Mouse (Mus musculus): ENCODE measurements around the gene Sf1. TPM values are rescaled to one million over a fixed set of nuclear protein-coding genes. Genes with fewer than 3 reads are reported as not detected.

Sf1 gene
- polyA plus RNA-seq, 1 experiment: 220 TPM

DNA sequence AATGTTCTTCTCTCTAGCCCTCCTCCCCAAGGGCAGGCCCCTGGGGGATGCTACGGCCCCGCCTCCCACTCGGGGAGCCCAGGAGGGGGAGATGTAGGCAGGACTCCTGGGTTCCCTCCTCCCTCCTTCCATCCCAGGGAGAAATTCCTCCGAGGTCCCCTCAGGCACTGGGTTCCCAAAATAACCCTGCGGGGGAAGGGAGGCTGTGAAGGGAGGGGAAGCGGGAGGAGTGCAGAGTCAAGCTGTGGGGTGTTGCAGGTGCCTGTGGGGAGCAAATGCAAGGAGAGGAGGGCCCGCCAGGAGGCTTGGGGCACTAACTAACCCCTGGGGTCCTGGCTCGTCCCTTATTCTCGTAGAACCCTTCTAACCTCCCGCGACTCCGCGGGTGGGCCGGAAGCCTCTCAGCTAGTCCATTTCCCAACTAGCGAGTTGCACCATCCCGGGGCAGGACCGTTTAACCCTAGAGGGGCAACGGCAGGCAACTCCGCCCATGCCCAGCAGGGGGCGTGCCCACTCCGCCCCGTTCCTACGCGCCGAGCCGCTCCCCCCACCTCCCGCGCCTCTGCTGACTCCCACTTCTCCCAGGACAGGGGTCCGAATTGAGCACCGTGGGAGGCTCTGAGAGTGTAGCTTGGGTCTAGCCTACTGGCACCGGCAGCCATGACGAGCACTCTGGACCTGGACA, 37.8 kb downstream of the Sf1 start:
- peak; percentile 46 for DNase-seq (ENCODE audit: low read depth)
- TF ChIP-seq POLR2A (IDR thresholded peaks at IDR 0.05; ENCODE audit: borderline replicate concordance, extremely low read depth, insufficient read depth, insufficient read length, poor library complexity, severe bottlenecking) (no peak), CTCF (IDR thresholded peaks at IDR 0.05; ENCODE audit: borderline replicate concordance, extremely low read depth, insufficient read depth, insufficient read length) (peak; percentile 83)

DNA sequence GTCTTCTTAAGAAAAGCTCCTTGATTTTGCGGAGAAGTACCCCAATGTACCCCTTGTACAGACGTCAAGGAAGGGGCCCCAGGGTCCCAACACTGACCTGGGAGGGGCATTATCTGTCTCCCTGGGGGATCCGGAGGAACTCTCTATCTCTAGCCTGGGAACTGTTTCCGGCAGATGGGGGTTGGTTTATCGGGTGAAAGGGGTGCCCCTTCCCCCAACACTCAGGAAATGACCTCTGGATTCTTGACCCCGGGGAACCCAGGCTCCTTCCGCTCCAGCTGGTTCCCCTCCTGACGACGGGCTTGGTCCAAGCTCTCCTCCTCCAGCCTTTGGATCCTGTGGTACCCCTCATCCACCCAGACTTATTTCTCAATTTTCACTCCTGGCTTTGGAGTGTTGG, 38.5 kb downstream of the Sf1 start:
- DNase-seq (ENCODE audit: low read depth): no peak
- TF ChIP-seq CTCF (IDR thresholded peaks at IDR 0.05; ENCODE audit: borderline replicate concordance, extremely low read depth, insufficient read depth, insufficient read length): no peak
- TF ChIP-seq POLR2A (IDR thresholded peaks at IDR 0.05; ENCODE audit: borderline replicate concordance, extremely low read depth, insufficient read depth, insufficient read length, poor library complexity, severe bottlenecking): no peak

DNA sequence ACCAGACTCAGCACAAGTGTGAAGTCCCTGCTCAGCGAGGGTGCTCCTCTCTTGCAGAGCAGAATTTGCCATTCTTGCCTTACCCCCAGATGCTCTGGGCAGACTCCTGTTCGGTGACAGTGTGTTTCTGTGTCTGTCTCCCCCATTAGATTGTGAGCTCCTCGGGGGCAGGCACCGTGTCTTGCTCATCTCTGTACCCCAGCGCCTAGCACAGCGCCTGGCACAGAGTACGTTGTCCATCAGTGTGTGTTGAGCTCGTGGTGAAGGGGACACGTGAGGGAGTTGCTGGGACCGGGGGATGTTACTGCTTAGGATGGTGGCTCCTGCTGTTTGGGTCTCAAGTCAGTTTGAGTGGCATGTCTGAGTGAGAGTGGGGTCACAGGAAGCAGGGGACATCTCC, 40.4 kb downstream of the Sf1 start:
- TF ChIP-seq POLR2A (IDR thresholded peaks at IDR 0.05; ENCODE audit: borderline replicate concordance, extremely low read depth, insufficient read depth, insufficient read length, poor library complexity, severe bottlenecking) (no peak), CTCF (IDR thresholded peaks at IDR 0.05; ENCODE audit: borderline replicate concordance, extremely low read depth, insufficient read depth, insufficient read length) (no peak)
- DNase-seq (ENCODE audit: low read depth): no peak

DNA sequence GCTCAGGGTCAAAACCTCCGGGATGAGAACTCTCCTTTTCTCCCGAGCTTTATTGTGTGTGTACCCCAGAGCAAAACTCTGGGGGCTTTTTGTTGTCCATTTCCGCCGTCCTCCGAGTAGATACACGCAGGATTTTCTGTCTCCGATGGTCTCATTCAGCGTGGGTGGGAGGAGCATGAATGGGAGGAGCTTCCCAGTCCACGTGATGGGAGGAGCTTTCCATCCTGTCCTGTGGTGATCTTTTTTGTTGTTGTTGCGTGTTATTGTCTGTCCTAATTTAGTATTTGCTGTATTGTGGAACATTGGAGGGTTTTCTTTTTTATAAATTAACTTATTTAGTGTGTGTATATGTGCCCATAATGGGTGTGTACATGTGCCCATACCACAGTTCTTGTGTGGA, 41.9 kb downstream of the Sf1 start:
- no peak for TF ChIP-seq POLR2A (IDR thresholded peaks at IDR 0.05; ENCODE audit: borderline replicate concordance, extremely low read depth, insufficient read depth, insufficient read length, poor library complexity, severe bottlenecking)
- TF ChIP-seq CTCF (IDR thresholded peaks at IDR 0.05; ENCODE audit: borderline replicate concordance, extremely low read depth, insufficient read depth, insufficient read length): no peak
- DNase-seq (ENCODE audit: low read depth): no peak

DNA sequence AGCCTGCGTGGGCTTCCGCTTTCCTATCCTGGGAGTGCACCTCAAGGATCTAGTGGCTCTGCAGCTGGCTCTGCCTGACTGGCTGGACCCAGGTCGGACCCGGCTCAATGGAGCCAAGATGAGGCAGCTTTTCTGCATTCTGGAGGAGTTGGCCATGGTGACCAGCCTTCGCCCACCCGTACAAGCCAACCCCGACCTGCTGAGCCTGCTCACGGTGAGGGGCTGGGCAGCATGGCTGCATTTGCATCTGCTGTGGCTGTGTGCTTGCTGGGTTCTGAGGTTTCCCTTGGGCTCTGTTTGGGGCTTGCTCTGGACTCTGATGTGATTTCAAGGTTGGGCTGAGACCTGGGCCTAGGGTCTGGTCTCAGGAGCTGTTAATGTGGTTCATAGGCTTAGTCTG, 43.6 kb downstream of the Sf1 start:
- TF ChIP-seq CTCF (IDR thresholded peaks at IDR 0.05; ENCODE audit: borderline replicate concordance, extremely low read depth, insufficient read depth, insufficient read length): no peak
- TF ChIP-seq POLR2A (IDR thresholded peaks at IDR 0.05; ENCODE audit: borderline replicate concordance, extremely low read depth, insufficient read depth, insufficient read length, poor library complexity, severe bottlenecking): no peak
- no peak for DNase-seq (ENCODE audit: low read depth)

DNA sequence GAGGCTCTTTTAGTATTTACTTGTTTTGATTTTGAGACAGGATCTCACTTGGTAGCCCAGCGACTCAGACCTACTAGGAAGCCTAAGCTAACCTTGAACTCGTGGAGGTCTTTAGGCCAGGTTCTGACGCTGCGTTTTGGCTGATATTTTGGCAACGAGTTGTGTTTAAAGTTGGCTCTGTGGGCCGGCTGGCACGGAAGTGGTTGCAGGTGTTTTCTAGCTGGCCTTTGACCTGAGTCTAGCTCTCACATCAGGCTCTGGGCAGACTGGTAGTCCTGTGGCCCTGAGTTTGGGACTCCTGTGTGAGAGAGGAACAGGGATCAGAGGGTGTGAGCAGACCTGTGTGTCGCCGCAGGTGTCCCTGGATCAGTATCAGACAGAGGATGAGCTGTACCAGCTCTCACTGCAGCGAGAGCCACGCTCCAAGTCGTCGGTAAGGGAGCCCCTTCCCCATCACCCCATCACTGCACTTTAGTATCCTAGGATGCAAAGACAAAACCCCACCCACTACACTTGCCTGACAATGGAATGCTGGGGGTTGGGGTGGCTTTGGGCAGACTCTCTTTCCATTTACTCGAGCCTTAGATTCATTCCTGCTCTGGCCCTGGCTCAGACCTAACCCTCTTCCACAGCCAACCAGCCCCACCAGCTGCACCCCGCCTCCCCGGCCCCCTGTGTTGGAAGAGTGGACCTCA, 44.5 kb downstream of the Sf1 start:
- TF ChIP-seq POLR2A (IDR thresholded peaks at IDR 0.05; ENCODE audit: borderline replicate concordance, extremely low read depth, insufficient read depth, insufficient read length, poor library complexity, severe bottlenecking): no peak
- no peak for TF ChIP-seq CTCF (IDR thresholded peaks at IDR 0.05; ENCODE audit: borderline replicate concordance, extremely low read depth, insufficient read depth, insufficient read length)
- no peak for DNase-seq (ENCODE audit: low read depth)

DNA sequence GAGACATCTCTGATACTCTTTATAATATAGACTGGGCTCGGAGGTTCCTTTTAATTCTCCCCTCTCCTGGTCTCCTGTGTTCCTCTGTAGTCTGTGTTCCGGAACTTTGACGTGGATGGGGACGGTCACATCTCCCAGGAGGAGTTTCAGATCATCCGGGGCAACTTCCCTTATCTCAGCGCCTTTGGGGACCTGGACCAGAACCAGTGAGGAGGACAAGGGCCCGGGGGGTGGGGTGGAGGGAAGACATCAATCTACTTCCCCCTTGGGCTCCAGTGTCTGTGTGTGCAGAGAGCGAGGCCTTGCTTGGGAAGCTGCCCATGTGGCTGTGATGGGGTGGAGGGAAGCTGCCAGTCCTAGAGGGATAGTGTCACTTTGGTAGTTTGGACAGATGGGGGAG, 45.3 kb downstream of the Sf1 start:
- TF ChIP-seq POLR2A (IDR thresholded peaks at IDR 0.05; ENCODE audit: borderline replicate concordance, extremely low read depth, insufficient read depth, insufficient read length, poor library complexity, severe bottlenecking): no peak
- no peak for TF ChIP-seq CTCF (IDR thresholded peaks at IDR 0.05; ENCODE audit: borderline replicate concordance, extremely low read depth, insufficient read depth, insufficient read length)
- DNase-seq (ENCODE audit: low read depth): no peak

DNA sequence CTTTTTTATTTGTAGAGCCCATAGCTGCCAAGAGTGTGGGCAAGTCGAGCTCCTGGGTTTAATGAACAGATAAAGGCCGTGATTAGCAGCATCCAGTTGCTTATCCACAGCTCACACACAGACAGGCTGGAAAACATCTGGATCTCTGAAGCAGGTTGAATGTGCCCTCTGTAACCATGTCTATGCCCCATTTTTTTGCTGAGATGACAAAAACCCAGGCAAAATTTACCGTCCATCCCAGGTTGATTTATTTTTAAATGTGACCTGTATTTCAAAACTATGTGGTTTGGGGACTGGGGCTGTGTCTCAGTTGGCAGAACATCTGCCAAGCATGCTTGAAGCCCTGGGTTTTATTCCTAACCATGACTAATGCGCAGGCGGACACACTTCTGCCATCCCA, 45.7 kb downstream of the Sf1 start:
- TF ChIP-seq CTCF (IDR thresholded peaks at IDR 0.05; ENCODE audit: borderline replicate concordance, extremely low read depth, insufficient read depth, insufficient read length) (no peak), POLR2A (IDR thresholded peaks at IDR 0.05; ENCODE audit: borderline replicate concordance, extremely low read depth, insufficient read depth, insufficient read length, poor library complexity, severe bottlenecking) (no peak)
- DNase-seq (ENCODE audit: low read depth): no peak

DNA sequence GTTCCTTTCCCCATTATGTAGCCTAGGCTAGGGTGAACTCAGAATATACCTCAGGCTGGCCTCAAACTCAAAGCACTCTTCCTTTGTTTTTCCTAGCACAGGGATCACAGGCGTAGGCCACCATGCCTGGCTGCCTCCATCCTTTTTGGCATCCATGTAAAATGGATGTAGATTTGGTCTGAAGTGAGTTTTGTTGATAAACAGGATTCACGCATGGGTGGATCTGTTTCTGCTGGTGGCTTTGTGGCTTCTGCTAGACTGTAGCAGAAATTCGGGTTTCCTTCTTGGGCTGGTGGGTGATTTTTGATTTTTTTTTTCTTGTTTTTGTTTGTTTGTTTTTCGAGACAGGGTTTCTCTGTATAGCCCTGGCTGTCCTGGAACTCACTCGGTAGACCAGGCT, 46.4 kb downstream of the Sf1 start:
- no peak for TF ChIP-seq CTCF (IDR thresholded peaks at IDR 0.05; ENCODE audit: borderline replicate concordance, extremely low read depth, insufficient read depth, insufficient read length)
- no peak for TF ChIP-seq POLR2A (IDR thresholded peaks at IDR 0.05; ENCODE audit: borderline replicate concordance, extremely low read depth, insufficient read depth, insufficient read length, poor library complexity, severe bottlenecking)
- DNase-seq (ENCODE audit: low read depth): no peak

DNA sequence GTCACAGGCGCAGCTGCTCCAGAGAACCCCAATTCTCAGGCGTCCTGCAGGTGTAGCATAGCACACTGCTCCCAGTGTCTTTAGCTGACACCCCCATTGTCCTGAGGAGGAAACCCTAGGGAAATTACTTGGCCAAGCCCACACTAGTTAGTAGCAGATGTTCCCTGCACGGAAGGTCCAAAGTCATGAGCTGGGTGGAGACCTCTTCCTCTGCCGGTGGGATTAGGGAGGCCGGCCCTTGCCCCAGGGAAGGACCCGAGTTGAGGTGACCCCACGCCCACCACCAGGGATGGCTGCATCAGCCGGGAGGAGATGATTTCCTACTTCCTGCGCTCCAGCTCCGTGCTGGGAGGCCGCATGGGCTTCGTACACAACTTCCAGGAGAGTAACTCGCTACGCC, 49.3 kb downstream of the Sf1 start:
- no peak for DNase-seq (ENCODE audit: low read depth)
- no peak for TF ChIP-seq POLR2A (IDR thresholded peaks at IDR 0.05; ENCODE audit: borderline replicate concordance, extremely low read depth, insufficient read depth, insufficient read length, poor library complexity, severe bottlenecking)
- no peak for TF ChIP-seq CTCF (IDR thresholded peaks at IDR 0.05; ENCODE audit: borderline replicate concordance, extremely low read depth, insufficient read depth, insufficient read length)

DNA sequence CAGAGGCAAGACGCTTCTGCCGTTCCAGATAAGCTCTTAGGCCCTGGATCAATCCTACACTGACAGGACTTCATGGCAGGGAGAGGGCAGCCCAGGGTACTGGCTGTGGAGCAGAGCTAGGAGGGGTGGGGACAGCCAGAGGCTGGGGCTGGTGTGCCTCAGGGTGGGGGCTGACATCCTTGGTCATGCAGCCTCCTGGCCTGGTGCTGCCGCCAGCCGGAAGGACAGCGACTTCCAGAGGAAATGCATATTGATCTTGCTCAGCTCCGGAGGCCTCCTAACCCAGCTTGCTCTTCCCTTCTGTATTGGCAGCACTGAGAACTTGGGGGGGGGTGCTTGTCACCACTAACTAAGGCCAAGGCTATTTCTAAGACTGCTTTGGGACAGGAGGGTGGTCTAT, 52.0 kb downstream of the Sf1 start:
- no peak for DNase-seq (ENCODE audit: low read depth)
- TF ChIP-seq POLR2A (IDR thresholded peaks at IDR 0.05; ENCODE audit: borderline replicate concordance, extremely low read depth, insufficient read depth, insufficient read length, poor library complexity, severe bottlenecking) (no peak), CTCF (IDR thresholded peaks at IDR 0.05; ENCODE audit: borderline replicate concordance, extremely low read depth, insufficient read depth, insufficient read length) (no peak)
